Mouse (Mus musculus) ES-Bruce4 (cell line): Measurements from ENCODE around the gene Med10.

ENCODE experiments used
- CTCF ChIP-seq: IDR thresholded peaks from one replicate; pipeline ENCODE4 v1.8.1; 2011; ENCODE audit warnings: low read depth, low read length
- EP300 ChIP-seq: IDR thresholded peaks from 2 replicates; pipeline ENCODE4 v1.6.1; 2011; ENCODE audit warnings: low read depth, low read length; ENCODE audit not compliant: insufficient read depth
- POLR2A ChIP-seq: IDR thresholded peaks from one replicate; pipeline ENCODE4 v1.8.1; 2011; ENCODE audit warnings: low read length; ENCODE audit not compliant: insufficient read depth

DNA sequence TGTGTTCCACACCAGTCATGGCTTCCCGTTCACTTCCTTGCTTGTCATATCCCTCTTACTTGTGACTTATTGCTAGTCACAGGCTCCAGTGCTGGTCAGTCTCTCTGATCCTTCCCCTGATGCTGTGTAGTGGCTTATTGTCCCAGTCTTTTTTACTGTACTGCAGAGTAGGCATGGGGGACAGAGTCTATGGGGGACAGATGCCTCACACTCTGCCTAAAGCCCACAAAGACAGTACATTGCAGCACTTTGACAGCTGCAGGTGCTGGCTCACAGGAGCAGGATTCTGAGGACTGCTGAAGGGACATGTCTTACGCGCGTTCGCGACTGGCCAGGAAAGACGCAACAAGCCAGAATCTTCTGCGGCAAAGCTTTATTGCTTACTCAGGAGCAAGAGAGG, 28.4 kb downstream of the Med10 start:
- no peak for TF ChIP-seq CTCF
- TF ChIP-seq EP300, result no peak
- TF ChIP-seq POLR2A, result no peak
